Mouse (Mus musculus) layer of hippocampus, adult 2 months (tissue): ENCODE measurements at regions not wholly inside any gene's neighbourhood (a gene's known extent, or its start where the extent isn't known, plus 50 kb on each side); places are given as distances from the start of the nearest gene placed in this dataset.

ENCODE experiments used
- DNase-seq, 2 experiments: peaks; one replicate each; pipeline ENCODE4 v3.0.0; 2022; ENCODE audit warnings: low spot score in 2 of 2
- H3K27ac ChIP-seq: fragments of 200-600 bp; 2 replicates; pipeline ENCODE4 v1.8.1; 2022
- H3K4me3 ChIP-seq: fragments of 200-600 bp; 2 replicates; pipeline ENCODE4 v1.8.1; 2022; ENCODE audit warnings: mild to moderate bottlenecking
- CTCF ChIP-seq: fragments of 200-600 bp; conservative IDR thresholded peaks from 2 replicates; pipeline ENCODE4 v1.8.1; 2022; ENCODE audit warnings: antibody characterized with exemption, mild to moderate bottlenecking, moderate library complexity

- no peak for TF ChIP-seq CTCF
- H3K27ac ChIP-seq: no peak overlapping the region
- H3K4me3 ChIP-seq: no peak overlapping the region
- no peak for DNase-seq
Measured at GRCm38 (mm10) chr2:15146414-15146813, 91.5 kb upstream of the Nsun6 start.

GRCm38 (mm10) chr2:15144781-15145180, 89.9 kb upstream of the Nsun6 start:
- TF ChIP-seq CTCF: no peak
- Histone ChIP-seq H3K4me3 (no peak overlapping the region), H3K27ac (no peak overlapping the region)
- no peak for DNase-seq

- Histone ChIP-seq H3K4me3 (no peak overlapping the region), H3K27ac (no peak overlapping the region)
- TF ChIP-seq CTCF: no peak
- no peak for DNase-seq
Measured at GRCm38 (mm10) chr2:15139877-15140276, 85.0 kb upstream of the Nsun6 start.
